Mouse (Mus musculus): ENCODE results near the gene Adam22.

Gene Adam22

DNA sequence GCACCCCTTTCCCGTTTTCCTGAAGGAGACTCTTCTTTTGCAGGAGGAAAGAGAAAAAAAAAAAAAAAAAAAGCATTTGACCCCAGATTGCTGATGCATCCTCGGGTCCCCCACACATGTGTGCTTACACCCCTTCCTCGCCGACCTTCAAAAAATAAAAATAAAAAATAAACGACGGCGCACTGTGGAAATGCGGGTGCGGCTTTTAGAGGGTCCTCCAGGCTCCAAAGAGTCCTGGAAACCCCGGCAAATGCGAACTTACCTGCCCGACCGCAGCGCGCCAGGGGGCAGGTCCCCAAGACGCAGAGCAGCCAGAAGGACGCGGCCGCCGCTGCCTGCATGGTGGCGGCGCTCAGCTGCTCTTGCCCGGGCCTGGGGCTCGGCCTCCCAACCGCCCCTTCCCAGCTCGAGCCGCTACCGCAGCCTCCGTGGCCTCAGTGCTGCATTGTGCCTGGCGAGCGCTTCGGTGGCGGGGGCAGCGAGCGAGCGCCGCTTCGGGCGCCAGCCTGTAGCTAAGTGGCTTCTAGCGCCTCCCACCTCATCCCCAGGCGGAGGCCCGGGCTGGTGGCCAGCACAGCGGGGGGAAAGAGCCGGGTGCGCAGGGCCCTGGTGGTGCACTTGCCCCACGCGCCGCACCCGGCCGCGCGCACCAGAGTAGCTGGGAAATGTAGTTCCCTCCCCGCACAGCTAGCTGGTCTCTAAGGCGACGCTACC lies at the start of gene Adam22:
Gene Adam22, minus strand, starts transcription at position 547 of the 714 bp plus-strand sequence.
- peak; percentile 53 for DNase-seq (ENCODE audit: low spot score)

DNA sequence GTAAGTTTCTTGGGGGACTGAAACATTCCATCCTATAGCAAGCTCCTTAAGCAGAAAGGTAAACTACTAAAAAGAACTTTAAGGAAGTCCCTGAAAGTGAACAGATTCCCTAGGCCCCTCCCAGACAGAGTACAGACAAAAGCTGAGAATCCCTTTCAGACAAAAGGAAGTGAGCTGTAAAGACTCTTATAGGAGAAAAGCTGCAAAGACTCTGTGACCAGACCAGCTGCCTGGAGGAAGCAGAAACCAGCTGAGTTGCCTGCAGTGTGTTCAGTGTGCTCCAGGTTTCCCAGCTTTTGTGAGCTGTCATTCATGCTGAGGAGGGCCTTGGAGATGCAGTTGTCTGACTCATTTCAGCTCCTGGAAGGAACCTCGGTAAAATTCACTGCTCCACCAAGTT lies 49.5 kb upstream of the Adam22 start:
- DNase-seq (ENCODE audit: low spot score): no peak

DNA sequence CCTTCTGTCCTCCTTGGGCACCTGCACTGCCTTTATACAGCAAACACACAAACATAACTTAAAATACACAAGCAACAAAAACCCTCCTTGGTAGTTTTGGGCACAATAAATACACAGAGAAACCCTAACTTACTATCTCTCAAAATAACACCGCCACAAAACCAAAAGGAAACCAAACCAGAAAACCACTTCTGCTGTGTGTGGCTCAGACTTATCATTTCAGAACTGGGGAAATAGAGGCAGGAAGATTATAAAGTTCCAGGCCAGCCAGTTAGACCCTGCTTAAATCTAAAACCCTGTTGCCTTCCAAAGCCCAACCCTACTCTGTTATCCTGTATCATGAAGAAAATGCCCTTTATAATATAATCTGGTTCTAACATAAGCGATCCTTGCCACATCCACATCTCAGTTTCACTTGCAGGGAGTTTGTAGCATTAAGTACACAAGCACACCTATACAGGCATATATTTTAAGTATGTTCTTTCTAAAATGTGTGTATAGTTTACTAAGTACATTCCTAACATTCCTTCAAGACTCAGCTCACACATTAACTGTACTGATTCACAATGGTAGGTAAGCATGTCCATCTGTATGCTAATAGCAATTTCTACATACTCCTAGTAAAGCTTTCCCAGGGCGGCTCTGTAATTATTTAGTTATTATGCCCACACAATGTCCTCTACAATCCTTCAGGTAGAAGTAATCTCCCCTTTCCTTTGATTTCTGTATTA lies 48.9 kb upstream of the Adam22 start:
- no peak for DNase-seq (ENCODE audit: low spot score)

DNA sequence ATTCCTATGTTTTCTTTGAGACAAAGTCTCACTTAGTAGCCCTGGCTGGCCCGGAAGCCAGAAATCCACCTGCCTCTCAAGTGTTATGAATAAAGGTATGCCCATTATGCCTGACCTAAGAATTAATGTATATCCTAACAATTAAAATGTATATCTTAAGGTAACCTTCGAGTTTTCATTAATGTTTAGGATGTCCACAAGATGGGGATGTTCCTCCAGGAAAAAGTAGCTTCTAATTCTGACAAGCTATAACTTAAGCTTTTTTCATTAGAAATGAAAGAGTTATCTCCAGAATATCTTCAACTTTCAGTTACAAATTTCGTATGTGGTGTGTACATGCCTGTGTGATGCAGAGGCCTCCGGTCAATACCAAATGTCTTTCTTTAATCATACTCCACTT lies 40.8 kb upstream of the Adam22 start:
- no peak for DNase-seq (ENCODE audit: low spot score)

DNA sequence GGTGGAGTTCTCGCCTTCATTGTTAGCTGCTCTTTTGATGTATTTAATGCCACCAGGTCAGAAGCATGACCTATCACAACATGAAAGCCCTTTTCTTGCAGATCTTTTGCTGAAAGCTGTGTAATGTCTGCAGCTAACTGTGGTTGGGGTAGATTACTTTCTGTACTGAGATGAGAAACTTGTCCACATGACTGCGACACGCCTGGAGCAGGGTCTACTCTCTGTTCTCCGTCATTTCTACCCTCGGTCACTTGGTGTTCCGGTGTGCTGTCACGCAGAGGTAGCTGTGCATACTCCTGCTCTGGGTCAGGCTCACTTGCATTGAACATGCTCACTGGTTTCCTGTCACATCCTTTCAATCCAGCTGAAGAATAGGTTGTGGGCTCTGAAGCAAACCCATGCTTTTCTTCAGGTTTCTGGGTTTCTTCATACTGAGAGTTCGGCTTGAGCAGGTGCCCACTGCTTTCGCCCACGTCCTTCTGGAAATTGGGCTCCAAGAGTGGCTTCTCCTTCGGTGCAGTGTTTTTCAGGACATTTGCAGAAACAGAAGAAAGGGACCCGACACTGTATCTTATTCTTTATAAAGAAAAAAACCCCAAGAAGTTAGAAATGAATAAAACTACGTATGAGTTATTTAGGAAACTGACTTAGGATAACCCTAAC lies 29.8 kb upstream of the Adam22 start:
- no peak for DNase-seq (ENCODE audit: low spot score)

DNA sequence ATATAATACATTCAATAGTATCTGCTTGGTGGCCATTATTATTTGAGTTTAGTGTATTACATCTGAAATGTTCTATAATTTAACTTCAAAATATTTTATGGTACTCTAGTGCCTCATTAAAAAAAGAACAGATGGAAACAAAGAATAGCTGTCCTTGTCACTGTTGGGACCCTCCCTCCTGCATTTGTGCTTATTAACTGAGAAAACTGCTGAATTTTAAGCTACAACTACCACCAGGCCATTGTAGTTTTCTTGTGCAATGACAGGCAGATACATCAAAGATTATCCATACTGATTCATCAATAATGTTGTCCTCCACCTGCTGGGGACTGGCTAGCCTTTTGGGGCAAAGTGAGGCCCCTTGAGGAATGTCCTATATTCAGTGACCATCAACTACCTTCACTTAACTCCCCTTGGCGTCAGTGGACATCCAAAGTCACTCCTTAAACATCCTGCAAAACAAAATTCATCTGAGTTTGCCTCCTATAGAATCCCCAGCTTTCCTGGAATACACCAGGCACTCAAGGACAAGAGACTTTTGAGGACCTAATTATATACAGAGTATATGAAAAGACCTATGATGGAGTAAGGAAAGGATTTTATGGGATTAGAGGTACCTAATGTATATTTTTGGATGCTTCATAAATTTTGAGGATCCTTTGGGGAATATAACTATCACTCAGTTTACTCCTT lies 26.1 kb upstream of the Adam22 start:
- DNase-seq (ENCODE audit: low spot score): no peak

DNA sequence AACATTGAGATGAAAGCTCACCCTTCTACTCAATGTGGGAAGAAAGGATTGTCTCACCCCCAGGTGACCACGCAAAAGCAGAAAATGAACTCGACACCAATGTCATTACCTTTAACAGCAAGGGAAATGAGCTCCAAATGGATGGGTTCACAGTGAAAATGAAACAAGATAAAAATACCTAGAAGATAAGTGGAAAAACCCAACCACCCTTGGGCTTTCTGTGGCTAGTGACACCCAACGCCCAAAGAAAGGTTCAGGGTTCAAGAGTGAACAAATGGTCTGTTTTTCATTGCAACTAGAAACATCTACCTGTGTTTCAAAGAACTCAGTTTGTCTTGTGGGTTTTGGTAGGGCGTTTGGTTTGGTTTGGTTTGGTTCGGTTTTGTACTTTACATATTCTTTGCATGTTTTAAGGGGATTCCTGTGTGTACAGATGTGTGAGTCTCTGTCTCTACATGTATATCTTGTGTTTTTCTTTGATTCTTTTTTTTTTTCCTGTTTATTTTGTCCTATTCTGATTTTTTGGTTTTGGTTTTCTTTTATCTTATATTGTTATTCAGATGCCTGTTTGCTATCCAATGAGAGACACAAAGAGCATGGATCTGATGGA lies 6.4 kb upstream of the Adam22 start:
- no peak for DNase-seq (ENCODE audit: low spot score)

DNA sequence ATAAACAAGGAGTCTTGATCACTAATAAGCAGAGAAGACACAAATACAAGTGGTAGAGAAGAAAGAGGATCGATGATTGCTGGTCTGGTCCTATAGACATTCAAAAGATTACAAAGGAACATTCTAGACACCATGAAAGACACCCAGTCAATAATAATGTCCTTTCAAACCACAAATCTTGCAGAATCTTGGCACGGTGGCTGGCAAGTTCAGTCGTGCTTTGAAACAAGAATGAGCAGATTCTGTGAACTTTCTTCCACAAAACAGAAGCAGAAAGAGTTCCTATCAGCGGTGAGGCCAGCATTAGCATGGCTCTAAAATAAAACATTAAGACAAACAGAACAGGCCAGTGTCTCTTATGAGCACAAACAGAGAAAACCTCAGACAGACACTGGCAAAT lies 5.5 kb upstream of the Adam22 start:
- no peak for DNase-seq (ENCODE audit: low spot score)

DNA sequence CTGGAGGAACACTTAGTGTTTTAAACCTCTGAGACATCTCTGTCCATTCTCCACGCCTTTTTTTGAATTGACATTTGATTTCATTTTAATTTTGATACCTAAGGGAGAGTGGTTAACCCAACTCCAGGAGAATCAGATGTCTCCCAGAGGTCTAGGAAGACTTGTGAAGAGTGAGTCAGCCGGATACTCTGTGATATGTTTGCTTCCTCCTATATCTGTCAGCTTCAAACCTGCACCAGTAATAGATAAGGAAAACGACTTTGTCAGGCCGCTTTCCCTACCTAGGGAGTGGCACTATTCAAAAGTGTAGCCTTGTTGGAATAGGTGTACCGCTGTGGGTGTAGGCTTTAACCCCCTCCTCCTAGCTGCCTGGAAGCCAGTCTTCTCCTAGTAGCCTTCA lies 821 bp upstream of the Adam22 start:
- no peak for DNase-seq (ENCODE audit: low spot score)

DNA sequence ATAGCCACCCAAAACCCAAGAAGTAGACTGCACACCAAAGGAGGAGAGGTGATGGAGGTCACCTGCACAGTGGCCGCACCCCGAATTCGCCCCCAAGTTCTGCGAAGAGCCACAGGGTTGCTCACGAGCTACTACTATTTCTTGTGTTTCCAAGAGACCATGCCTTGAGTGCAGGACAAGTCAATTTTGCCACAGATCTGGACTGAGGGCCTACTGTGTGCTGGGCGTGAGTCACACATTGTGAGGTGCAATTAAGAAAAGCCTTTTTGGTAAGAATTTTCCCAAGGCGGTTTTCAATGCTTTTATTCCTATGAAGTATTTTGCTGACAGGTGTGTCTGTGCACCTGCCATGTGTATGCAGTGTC lies 350 bp upstream of the Adam22 start:
- no peak for DNase-seq (ENCODE audit: low spot score)

DNA sequence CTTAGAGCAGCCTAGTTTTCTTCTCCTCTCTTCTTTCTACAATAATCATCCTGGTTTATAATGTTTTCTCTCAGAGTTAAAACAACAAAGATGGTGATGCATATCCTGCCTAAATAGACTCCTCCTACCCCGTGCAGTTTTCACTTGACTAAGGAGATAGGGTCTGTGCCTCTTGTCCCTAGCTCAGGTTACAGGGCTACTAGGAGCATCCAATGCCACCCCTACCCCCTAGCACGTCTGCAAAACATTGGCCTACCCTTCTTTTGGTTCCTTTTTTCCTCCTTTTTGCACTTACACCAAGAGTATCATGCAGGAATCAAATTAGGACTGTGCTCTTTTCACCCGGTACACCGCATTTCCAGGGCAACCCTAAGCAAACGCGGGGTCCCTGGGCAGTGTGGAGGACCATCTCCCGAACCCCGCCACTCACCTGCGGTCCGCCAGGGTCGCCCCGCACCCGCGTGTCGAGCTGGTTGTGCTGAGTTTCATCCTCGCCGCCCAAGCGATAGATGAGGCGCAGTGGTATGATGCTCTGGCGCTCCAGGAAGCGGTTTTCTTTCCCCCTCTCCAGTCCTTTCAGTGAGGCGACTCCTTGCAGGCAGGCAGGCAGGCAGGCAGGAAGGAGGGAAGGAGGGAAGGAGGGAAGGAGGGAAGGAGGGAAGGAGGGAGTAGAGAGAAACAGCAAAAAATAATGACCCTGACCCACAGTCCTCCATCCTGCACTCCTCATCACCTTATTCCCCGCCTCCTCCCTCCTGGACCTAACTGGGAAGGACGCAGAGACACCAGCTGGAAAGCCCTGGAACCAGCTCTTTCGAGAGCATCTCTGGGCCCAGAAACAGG lies 968 bp downstream of the Adam22 start:
- no peak for DNase-seq (ENCODE audit: low spot score)

DNA sequence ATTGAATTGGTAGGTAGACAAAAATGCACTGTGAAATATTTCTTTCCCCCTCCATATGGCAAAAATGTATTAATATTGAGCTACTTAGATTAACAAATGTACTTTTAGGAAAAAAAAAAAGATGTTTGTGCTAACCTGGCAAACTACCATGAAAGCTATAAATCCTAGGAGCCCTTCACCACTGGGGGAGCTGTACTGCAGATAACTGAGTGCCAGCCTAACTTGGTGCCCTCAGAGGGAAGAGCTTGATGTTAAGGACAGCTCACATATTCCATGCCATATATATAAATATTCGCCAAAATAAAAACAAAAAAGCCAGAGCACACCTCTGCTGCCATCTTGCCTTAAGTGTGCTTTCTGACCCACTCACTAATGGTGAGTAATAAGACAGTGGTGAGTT lies 5.6 kb downstream of the Adam22 start:
- DNase-seq (ENCODE audit: low spot score): no peak

DNA sequence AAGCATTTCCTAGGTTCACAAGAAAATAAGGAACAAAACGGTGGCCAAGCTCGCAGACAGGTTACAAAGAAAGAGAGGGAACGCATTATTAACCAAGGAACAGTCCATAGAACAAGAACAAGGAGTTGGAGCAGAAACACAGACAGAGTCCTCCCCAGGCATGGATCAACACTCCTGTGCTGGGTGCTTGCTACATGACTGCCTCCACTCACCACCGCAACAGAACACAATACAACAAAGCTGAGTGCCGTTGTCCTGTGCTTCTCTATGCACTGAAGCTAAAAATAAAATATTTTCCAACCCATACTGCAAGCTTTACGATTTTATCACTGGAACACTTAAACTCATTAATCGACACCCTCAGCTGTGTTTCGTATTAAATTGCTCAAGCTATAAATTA lies 10.3 kb downstream of the Adam22 start:
- DNase-seq (ENCODE audit: low spot score): no peak

DNA sequence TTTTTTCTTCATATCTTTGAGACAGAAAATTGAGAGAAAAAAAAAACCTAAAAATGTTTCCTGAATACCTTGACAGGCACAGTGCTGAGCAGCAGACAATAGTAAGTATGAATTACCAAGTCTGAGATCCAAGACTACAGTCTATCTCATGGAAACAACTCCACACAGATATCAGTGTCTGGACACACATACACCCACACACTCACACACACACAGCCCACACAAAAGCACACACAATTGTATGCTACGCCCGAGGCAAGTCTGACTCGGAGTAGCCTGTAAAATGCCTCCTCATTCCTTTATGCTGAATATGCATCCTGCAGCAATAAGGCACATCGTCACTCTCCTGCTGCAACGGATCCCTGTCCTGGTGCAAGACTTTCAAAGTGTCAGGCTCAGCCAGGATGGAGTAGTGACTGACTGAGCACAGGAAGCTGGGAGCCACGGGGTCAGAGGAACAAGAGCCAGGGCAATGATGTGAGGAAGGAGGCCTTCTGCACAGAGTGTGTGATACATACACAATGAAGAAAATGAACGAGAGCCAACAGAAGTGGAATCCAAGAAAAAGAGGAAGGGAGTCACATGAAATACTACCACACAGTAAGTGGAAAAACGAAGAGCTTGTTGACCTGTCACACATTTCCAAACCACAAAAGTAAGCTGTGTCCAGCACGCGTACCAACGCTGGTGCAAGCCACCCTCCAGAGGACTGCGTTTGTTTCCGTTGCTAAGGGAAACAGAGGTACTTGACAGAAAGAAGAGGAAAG lies 10.9 kb downstream of the Adam22 start:
- no peak for DNase-seq (ENCODE audit: low spot score)

DNA sequence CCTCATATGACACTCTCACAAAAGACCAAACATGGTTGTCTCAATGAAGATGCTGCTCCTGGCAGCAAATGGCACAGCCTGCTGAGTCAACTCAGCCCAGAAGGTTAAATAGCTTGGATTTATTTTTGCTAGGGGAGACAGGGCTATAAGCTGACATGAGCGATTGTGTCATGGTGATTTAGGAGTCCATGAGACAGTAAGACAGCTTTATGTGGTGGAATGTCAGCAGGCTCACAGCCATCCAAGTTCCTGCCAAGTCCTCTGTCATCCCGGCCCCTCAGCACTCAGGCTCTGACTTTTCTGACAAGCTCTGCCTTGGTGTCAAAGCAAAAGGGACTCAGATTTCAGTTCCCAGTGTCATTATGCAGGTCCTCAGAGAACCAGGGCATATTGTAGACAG lies 11.6 kb downstream of the Adam22 start:
- no peak for DNase-seq (ENCODE audit: low spot score)

DNA sequence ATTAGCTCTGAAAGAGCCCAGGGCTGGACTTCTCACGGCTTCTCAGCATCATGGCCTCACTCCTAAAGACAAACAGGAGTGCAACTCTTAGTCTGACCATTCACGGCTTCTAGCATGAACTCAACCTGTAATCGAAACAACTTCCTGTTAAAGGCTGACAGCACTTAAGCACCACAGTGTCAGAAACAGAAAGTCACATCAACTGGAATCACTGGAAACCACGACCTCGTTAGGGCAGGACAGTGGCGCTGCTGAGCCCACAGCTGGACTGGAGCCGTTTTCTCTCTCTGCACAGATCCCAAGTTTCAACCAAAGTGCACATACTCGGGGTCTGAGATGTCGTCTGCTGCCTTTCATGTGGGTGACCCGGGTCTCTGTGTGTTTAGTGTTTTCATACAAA lies 18.4 kb downstream of the Adam22 start:
- no peak for DNase-seq (ENCODE audit: low spot score)

DNA sequence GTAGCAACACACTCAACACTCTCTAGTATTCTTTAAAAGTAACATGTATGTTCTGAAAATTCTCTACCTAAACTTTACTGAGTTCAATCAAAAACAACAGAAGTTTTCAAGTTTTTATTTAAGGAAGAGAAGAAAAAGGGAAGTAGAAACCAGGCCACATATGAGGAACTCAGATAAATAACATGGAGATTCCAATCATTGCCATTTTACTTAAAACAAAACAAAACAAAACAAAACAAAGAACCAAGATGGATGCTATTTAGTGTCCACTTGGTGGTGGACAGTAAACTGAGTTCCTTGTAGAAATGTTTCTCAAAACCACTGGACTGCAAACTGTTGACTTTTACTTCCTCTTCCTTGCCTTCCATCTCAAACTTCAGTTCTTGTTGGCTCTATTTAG lies 21.6 kb downstream of the Adam22 start:
- no peak for DNase-seq (ENCODE audit: low spot score)

DNA sequence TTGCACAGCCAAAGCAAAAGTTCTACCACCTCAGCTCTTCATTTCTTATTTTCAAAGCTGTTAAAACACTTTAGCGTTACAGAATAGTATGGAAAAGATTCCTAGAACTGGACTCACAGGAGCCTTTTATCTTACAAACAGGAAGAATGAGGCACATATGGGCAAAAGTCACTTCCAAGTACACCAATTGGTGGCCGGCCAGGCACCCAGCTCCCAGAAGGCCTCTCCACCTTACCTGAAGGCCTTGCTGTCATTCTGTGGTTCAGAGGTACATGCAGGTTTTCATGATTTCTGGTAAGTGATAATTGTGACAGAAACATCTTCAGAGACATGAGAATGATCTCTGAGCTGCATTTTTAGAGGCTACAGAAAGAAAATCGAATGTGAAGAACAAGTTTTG lies 24.7 kb downstream of the Adam22 start:
- DNase-seq (ENCODE audit: low spot score): no peak

DNA sequence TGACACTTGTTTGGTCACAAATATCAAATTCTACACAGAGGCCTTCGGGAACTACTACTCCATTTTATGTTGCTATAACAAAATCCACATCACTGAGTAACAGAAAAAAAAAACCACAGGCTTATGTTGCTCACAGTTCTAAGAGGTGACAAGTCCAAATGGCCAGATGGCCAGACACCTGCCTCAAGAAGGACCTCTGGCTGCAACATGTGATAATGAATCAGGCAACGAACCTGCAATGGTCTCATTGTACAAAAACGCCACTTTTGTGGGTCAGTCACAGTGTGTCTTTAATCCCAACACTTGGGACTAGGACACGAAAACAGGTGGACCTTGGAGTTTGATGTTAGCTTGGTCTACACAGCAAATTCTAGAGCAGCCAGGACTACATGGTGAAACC lies 26.3 kb downstream of the Adam22 start:
- DNase-seq (ENCODE audit: low spot score): no peak

DNA sequence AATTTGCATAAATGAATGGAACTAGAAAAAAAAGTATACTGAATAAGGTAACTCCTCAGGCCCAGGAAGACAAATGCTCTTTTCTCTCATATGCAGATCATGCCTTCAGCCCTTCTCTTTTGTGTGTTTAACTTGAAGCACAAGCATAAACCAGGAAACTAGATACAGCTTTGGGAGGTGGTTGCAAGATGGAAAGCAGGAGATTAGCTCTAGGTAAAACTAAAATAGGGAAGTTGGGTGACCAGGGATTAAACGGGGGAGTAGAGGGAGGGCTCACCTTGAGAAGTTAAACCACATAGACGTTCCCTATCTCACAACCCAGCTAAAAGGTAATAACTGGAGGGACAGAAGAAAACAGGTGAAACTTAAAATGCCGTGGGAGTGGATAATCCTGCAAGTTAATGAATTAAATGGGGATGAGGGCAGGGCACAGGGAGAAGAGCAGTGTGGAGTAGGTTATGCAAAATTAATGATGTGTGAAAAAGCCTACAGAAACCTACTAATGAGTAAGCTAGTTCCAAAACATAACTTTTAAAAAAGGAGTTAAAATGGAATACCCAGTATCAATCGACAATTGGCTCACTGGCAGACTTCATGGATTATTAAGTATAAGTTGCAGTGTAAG lies 40.2 kb downstream of the Adam22 start:
- DNase-seq (ENCODE audit: low spot score): no peak
